Mouse (Mus musculus) forebrain, embryonic 13.5 days (tissue): Measurements from ENCODE around the gene Gm20509. TPM values are rescaled to one million over a fixed set of nuclear protein-coding genes. Genes with fewer than 3 reads are reported as not detected.
A peak's percentile ranks its signal among the peaks of the same experiment; 100 is the strongest.
"Not testable (repeated sequence)": the region's sequence is repeated elsewhere in the genome, so short reads cannot be mapped to it uniquely, and the experiment has no call there.

Experiments used
- ATAC-seq: fragments of 200-750 bp; cut with Nextera tagmentation; 2 replicates; pipeline ENCODE4 v1.8.0; 2017
- H3K27ac ChIP-seq: fragments of 300-500 bp; sonication (generic); 2 replicates; pipeline ENCODE4 v1.5.1; 2015; ENCODE audit warnings: inconsistent platforms, mild to moderate bottlenecking, moderate library complexity
- H3K27me3 ChIP-seq: fragments of 300-500 bp; sonication (generic); 2 replicates; pipeline ENCODE4 v1.6.1; 2015; ENCODE audit warnings: mild to moderate bottlenecking, inconsistent platforms
- H3K36me3 ChIP-seq: fragments of 300-500 bp; sonication (generic); 2 replicates; pipeline ENCODE4 v1.6.1; 2015; ENCODE audit warnings: mild to moderate bottlenecking, inconsistent platforms; ENCODE audit not compliant: poor library complexity, severe bottlenecking
- H3K4me1 ChIP-seq: fragments of 300-500 bp; sonication (generic); 2 replicates; pipeline ENCODE4 v1.6.1; 2015; ENCODE audit warnings: inconsistent platforms
- H3K4me2 ChIP-seq: fragments of 300-500 bp; sonication (generic); 2 replicates; pipeline ENCODE4 v1.6.1; 2015; ENCODE audit warnings: inconsistent platforms, mild to moderate bottlenecking, moderate library complexity
- H3K4me3 ChIP-seq: fragments of 300-500 bp; sonication (generic); 2 replicates; pipeline ENCODE4 v1.5.1; 2015; ENCODE audit warnings: mild to moderate bottlenecking, inconsistent platforms
- H3K9ac ChIP-seq: fragments of 300-500 bp; sonication (generic); 2 replicates; pipeline ENCODE4 v1.6.1; 2015; ENCODE audit warnings: mild to moderate bottlenecking, inconsistent platforms
- H3K9me3 ChIP-seq: fragments of 300-500 bp; sonication (generic); replicated peaks from 2 replicates; pipeline ENCODE4 v1.6.1; 2016; ENCODE audit warnings: inconsistent platforms
- WGBS: fragments of 180-500 bp; shearing (Covaris S2); methylation state at CpG from one replicate; pipeline ENCODE4 v1.1.7; 2015; 5-methylcytosine and 5-hydroxymethylcytosine counted together
- polyA plus RNA-seq: library from polyadenylated mRNA; unstranded; fragments of >200 nt; fragmentation: Nextera tagmentation; extraction: Ambion mirVana; gene quantifications from 2 replicates; pipeline ENCODE4 v1.2.1, GENCODE M21; 2015

Gm20509 gene
- polyA plus RNA-seq, result not detected in 2 replicates

DNA sequence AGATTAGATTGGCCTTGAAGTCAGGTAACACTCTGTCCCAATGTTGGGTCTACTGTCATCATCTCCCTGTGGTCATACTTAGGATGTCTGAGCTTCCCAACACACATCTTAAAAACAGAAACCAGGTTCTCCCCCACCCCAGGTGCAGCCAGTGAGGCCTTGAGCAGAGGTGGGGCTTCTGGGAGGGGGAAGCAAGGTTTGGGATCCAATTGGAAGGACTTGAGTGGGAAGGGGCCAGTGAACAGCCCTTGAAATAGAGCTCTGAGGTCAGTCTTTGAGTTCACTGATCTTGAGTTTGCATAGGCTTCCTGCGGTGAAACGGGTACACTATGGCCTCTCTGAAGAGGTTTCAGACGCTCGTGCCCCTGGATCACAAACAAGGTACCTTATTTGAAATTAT is at the start of gene Gm20509:
TSS of gene Gm20509 (plus strand) at position 290 of the 400 bp plus-strand sequence.
- H3K27ac ChIP-seq, result no peak within 1 kb of the TSS
- H3K27me3 ChIP-seq, result peaks cover 60% of the 10 kb centered on the region
- peak within 1 kb of the TSS; percentile 79 for H3K4me2 ChIP-seq
- H3K9ac ChIP-seq, result peak within 1 kb of the TSS; percentile 61
- H3K9me3 ChIP-seq, result no peaks in the 10 kb centered on the region
- no peaks in the 10 kb centered on the region for H3K36me3 ChIP-seq
- peaks cover 8% of the 10 kb centered on the region for H3K4me1 ChIP-seq
- WGBS, result 94% methylated on average over 4 of the region's 4 CpGs
- ATAC-seq, result no peak
- peak within 1 kb of the TSS; percentile 42 for H3K4me3 ChIP-seq

DNA sequence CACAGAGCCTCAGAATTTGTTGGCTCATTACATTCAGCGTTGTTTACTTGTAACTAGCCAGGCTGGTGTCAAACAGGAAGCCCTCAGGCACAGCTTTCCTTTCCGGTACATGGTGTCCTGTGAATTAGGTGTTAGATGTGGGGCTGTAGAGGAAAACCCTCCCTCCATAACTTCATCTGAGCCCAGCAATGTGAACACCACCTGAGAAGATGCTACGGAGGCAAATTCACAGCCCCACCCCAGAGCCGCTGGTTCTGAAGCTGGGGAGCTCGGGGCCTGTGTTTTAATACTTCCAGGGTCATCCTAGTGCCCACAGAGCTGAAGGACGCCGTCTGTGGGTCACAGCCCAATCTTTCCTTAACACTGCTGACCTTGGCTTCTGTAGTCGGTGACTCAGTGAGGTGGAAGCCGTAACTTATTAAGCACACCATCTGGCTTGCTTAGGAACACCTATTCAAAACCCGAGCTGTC is 46.8 kb upstream of the Gm20509 start:
- no peaks in the 10 kb centered on the region for H3K9me3 ChIP-seq
- ATAC-seq, result no peak
- H3K9ac ChIP-seq, result no peak overlapping the region
- H3K27me3 ChIP-seq, result no peaks in the 10 kb centered on the region
- H3K4me3 ChIP-seq, result no peak overlapping the region
- WGBS, result 69% methylated on average over 10 of the region's 10 CpGs
- no peaks in the 10 kb centered on the region for H3K36me3 ChIP-seq
- no peak overlapping the region for H3K4me2 ChIP-seq
- H3K4me1 ChIP-seq, result no peaks in the 10 kb centered on the region
- H3K27ac ChIP-seq, result no peak overlapping the region

DNA sequence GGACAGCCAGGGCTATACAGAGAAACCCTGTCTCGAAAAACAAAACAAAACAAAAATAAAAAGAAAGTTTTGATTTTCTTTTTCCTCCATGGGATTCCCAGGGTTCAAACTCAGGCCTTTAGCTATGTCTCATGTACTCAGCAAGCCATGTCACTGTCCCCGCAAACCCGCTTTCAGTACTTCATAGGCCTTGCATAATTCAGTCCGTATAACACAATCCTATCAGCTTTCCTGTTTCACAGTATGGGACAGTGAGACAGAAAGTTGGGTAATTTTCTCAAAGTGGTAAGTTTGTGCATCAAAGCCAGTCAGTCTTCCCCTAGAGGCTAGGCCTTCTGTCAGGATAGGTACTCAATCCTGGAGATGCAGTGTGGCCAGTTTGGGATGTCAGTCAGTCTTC is 43.0 kb upstream of the Gm20509 start:
- H3K9ac ChIP-seq, result no peak overlapping the region
- no peak overlapping the region for H3K27ac ChIP-seq
- no peaks in the 10 kb centered on the region for H3K9me3 ChIP-seq
- no peak for ATAC-seq
- 84% methylated on average over 4 of the region's 4 CpGs for WGBS
- H3K36me3 ChIP-seq, result no peaks in the 10 kb centered on the region
- 0 out of 2 replicates have a peak, but pooled peaks cover 2% of the 10 kb centered on the region for H3K4me1 ChIP-seq
- no peak overlapping the region for H3K4me2 ChIP-seq
- H3K4me3 ChIP-seq, result no peak overlapping the region
- H3K27me3 ChIP-seq, result no peaks in the 10 kb centered on the region

DNA sequence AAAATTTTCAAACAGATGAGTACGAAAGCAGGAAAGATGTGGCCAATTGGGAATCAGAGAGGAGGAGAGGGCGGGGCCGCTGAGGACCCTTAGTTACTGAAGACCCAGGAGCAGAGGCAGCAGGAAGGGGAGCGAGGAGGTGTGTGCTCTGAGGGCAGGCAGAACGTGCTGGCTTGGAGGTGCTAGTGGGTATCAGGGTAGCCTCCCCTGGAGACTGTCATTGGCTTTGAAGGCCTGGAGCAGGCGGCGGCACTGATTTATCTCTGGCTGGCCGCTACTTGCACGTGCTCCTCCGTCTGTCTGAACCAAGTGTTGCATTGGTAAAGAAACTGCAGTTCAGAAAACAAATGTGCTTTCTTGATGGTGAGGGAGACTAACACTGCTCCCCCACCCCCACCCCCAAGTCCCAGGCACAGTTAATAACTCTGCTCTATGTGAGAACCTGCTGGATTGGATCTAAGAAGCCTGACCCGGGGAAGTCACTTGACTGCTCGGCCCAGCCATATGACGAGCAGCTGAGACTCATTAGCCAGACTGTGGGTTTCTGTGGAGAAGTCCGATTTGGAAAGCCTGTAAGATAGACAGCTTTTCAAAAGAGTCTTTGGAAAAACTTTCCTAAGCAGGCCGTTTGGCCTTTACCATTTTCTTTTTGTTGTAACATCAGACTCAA is 38.5 kb upstream of the Gm20509 start:
- Histone ChIP-seq H3K9me3 (no peaks in the 10 kb centered on the region), H3K27me3 (no peaks in the 10 kb centered on the region), H3K9ac (no peak overlapping the region), H3K36me3 (no peaks in the 10 kb centered on the region), H3K4me3 (no peak overlapping the region), H3K27ac (no peak overlapping the region), H3K4me2 (peak overlapping the region; percentile 29), H3K4me1 (0 out of 2 replicates have a peak, but pooled peaks cover 2% of the 10 kb centered on the region)
- no peak for ATAC-seq
- WGBS, result 36% methylated on average over 15 of the region's 15 CpGs

DNA sequence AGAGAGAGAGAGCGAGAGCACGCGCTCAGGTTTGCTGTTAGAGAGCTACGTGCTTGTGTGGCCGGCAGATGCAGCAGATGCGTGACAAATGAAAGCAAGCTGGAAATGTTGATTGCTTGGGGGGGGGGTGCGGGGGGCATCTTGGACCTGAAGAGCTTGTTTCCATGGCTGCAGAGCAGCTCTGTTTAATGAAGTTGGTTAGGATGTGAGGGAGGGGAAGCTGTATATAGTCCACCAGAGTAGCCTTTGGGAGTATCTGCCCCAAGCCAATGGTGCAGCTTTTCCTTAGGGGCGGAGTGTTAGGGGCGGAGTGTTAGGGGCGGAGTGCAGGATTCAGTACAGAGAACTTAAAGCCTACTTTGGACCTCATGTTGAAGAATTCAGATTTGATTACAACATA is 35.2 kb upstream of the Gm20509 start:
- Histone ChIP-seq H3K36me3 (no peaks in the 10 kb centered on the region), H3K4me3 (no peak overlapping the region), H3K9ac (no peak overlapping the region), H3K4me2 (no peak overlapping the region), H3K27ac (no peak overlapping the region), H3K27me3 (no peaks in the 10 kb centered on the region), H3K4me1 (0 out of 2 replicates have a peak, but pooled peaks cover 2% of the 10 kb centered on the region), H3K9me3 (no peaks in the 10 kb centered on the region)
- 48% methylated on average over 10 of the region's 10 CpGs for WGBS
- 0 out of 2 replicates have a peak, but pooled peaks have one; percentile 50 for ATAC-seq

DNA sequence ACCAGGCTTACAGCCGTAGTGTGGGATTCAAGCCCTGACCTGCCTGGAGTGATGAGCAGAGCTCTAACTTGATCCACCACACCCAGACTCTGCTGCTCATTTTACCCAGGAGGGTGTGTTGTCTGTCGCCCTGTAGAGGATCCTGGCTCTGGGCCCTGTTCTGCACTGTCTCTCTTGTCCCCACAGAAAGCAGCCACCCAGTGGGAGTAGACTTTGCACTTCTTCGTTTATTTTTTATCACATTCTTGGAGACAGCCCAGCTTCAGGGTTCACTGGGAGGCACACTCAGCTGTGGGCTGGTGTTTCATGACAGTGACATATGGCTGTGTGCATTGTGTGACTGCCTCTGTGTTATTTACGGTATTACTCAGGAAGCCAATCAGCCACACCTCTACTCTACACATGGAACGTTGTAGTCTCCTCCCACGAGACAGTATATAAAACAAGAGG is 34.0 kb upstream of the Gm20509 start:
- no peak overlapping the region for H3K9ac ChIP-seq
- H3K4me1 ChIP-seq, result 0 out of 2 replicates have a peak, but pooled peaks cover 2% of the 10 kb centered on the region
- 78% methylated on average over 6 of the region's 6 CpGs for WGBS
- no peak overlapping the region for H3K4me2 ChIP-seq
- H3K27me3 ChIP-seq, result no peaks in the 10 kb centered on the region
- no peak overlapping the region for H3K27ac ChIP-seq
- no peak for ATAC-seq
- H3K4me3 ChIP-seq, result no peak overlapping the region
- no peaks in the 10 kb centered on the region for H3K36me3 ChIP-seq
- no peaks in the 10 kb centered on the region for H3K9me3 ChIP-seq

DNA sequence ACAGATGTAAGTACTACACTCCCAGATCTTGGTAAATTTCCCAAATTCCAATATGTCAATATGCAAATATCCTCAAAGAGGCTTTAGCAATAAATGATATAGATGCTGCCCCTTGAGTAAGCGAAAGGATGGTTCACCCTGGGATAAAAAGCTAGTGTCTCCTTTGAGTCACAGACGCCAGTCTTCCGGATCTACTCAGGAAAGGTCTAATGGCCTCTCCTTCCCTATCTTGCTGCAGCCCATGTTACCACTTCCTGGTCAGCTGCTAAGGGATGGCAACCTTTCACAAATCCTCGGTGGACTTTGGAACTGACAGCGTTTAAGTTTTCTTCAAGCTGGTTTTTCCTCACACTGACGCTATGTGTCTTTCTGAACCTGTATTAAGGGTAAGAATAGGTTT is 33.6 kb upstream of the Gm20509 start:
- WGBS, result 94% methylated on average over 6 of the region's 6 CpGs
- no peaks in the 10 kb centered on the region for H3K4me1 ChIP-seq
- ATAC-seq, result no peak
- H3K9me3 ChIP-seq, result no peaks in the 10 kb centered on the region
- no peak overlapping the region for H3K4me2 ChIP-seq
- no peaks in the 10 kb centered on the region for H3K27me3 ChIP-seq
- H3K4me3 ChIP-seq, result no peak overlapping the region
- no peak overlapping the region for H3K9ac ChIP-seq
- H3K27ac ChIP-seq, result no peak overlapping the region
- no peaks in the 10 kb centered on the region for H3K36me3 ChIP-seq

DNA sequence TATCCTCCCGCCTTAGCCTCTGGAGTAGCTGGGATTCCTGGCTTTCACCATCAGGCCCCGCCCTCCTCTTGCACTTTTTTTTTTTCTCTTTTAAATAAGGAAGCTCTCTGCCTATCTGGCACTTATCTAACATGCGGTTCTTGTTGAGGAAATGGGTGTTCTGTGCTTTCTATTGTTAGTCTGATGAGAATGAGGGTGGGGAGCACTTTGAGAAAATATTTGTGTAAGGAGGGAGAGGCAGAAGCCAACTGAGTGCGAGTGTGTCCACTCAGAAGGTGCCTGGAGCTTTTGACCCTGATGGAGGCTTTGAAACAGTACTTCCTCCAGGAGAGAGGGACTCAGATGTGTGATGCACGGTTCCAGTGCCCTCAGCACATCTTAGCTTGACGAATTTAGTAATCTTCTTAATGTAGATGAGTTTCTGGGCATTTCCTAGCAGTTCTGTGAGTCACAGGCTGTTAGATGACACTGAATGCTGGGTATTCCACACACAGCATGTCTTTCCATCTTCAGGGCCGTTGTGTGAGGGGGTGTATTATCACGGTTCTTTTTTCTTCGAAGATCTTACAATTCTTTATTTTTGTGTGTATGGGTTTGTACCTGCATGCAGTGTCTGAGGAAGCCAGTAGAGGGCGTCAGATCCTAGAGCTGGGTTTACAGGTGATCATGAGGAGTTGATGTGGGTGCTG is 31.2 kb upstream of the Gm20509 start:
- H3K27ac ChIP-seq, result no peak overlapping the region
- H3K27me3 ChIP-seq, result no peaks in the 10 kb centered on the region
- WGBS, result 82% methylated on average over 10 of the region's 10 CpGs
- ATAC-seq, result no peak
- H3K4me1 ChIP-seq, result no peaks in the 10 kb centered on the region
- H3K4me3 ChIP-seq, result no peak overlapping the region
- no peak overlapping the region for H3K4me2 ChIP-seq
- no peak overlapping the region for H3K9ac ChIP-seq
- H3K36me3 ChIP-seq, result no peaks in the 10 kb centered on the region
- H3K9me3 ChIP-seq, result no peaks in the 10 kb centered on the region

DNA sequence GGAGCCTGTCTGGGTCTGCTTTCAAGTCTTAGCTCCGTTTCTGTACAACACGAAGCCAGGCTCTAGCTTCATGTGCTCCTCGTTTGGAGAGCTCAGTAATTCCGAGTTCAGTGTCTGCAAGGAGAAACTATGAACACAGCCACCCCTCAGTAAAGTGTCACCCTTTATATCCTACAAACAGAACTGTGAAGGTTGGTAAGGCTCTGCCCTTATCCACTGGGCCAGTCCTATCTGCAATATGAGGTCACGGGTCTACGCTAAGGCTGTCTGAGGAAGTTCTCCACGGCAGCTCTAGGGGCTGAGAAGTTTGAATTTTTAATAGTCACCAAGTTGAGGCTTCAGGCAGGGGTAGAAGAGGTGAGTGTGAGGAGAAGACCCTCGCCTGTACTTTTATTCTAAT is 29.8 kb upstream of the Gm20509 start:
- Histone ChIP-seq H3K27ac (no peak overlapping the region), H3K9me3 (no peaks in the 10 kb centered on the region), H3K4me1 (no peaks in the 10 kb centered on the region), H3K36me3 (no peaks in the 10 kb centered on the region), H3K4me2 (no peak overlapping the region), H3K27me3 (no peaks in the 10 kb centered on the region), H3K9ac (no peak overlapping the region), H3K4me3 (no peak overlapping the region)
- no peak for ATAC-seq
- WGBS, result 84% methylated on average over 8 of the region's 8 CpGs

DNA sequence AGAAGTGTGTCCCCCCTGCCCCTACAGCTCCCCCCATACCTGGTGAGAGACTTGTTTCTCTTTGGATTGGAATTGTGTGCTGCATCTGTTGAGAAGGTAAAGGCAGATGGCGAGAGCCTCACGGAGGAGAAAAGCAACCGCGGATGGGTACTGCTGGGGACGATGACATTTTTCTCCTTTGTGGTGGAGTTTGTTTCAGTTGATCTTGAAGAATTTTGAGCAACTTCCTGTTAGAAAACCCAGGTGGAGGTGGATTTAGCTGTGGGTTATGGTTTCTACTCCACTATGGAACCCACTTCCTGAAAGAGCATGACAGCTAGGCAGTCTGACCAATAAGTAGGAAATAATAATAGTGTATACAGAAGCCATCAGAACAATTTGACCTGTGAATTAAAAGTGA is 29.1 kb upstream of the Gm20509 start:
- Histone ChIP-seq H3K36me3 (no peaks in the 10 kb centered on the region), H3K4me1 (no peaks in the 10 kb centered on the region), H3K27ac (no peak overlapping the region), H3K27me3 (no peaks in the 10 kb centered on the region), H3K9ac (no peak overlapping the region), H3K9me3 (no peaks in the 10 kb centered on the region), H3K4me3 (no peak overlapping the region), H3K4me2 (no peak overlapping the region)
- WGBS, result 92% methylated on average over 5 of the region's 5 CpGs
- ATAC-seq, result no peak

DNA sequence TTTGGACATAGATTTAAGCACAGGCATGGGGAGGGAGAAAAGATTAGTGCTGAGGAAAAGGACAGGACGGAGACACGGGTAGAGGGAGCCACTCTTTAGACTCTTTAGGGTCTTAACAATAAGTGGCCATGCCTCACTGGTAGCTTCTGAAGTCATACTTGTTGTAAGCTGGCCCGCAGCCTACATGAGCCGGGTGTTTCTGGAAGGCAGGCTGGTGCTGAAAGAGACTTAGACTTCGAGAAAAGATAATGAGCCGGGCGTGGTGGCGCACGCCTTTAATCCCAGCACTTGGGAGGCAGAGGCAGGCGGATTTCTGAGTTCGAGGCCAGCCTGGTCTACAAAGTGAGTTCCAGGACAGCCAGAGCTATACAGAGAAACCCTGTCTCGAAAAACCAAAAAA is 22.9 kb upstream of the Gm20509 start:
- H3K27ac ChIP-seq, H3K27me3 ChIP-seq, H3K4me1 ChIP-seq, ATAC-seq, H3K9ac ChIP-seq, H3K36me3 ChIP-seq, H3K4me2 ChIP-seq, H3K4me3 ChIP-seq, H3K9me3 ChIP-seq: not testable (repeated sequence)
- 83% methylated on average over 11 of the region's 12 CpGs for WGBS

DNA sequence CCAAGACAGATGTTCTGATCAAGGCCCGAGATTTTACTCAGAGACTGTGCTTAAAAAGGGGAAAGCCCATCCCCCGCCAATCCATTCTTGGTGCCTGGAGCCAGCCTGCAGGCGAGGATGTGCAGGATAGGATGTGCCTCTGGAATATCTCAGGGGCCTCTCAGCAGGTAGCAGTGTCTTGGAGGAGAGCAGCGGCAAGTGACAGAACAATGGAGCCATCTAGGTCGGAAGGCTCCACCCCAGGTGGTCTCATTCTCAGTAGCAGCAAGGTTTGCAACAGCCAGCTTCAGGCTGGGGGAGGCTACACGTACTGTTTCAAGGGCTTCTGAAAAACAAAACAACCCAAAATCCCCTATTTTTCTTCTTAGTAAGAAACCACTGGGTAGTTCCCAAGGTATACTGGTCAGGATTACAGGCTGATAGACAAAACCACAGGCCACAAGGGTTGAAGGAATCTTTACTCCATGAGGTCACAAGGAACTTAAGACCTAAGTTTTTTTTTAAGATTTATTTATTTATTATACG is 22.4 kb upstream of the Gm20509 start:
- no peaks in the 10 kb centered on the region for H3K36me3 ChIP-seq
- no peak overlapping the region for H3K4me2 ChIP-seq
- no peak overlapping the region for H3K4me3 ChIP-seq
- H3K9me3 ChIP-seq, result no peaks in the 10 kb centered on the region
- H3K9ac ChIP-seq, result no peak overlapping the region
- H3K27me3 ChIP-seq, result no peaks in the 10 kb centered on the region
- no peak overlapping the region for H3K27ac ChIP-seq
- 37% methylated on average over 7 of the region's 7 CpGs for WGBS
- no peak for ATAC-seq
- no peaks in the 10 kb centered on the region for H3K4me1 ChIP-seq
